Mouse (Mus musculus) ovary, adult 18-20 months (tissue): ENCODE results near the gene Fgfr2.

Source experiments
- DNase-seq: peaks from one replicate; pipeline ENCODE4 v3.0.0; 2022; ENCODE audit warnings: low spot score, mixed read lengths

The Fgfr2 gene

DNA sequence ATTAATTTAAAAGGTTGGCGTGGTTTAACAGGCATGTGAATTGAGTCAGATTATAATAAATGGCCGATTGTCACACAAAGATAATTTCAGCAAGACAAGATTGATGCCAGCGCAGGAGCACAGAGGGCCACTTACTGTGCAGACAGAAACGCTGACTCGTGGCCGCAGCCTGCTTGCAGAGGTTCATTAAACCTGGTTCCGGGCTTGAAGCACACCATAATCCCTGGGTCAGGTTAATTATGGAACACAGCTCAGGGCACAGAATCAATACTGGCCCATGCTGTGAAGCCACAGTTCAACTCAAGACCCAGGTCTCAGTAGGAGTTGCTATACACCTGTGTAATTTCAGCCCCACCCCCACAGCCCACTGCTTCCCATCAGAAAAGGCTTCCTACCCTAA, 1066.6 kb downstream of the Fgfr2 start:
- no peak for DNase-seq

DNA sequence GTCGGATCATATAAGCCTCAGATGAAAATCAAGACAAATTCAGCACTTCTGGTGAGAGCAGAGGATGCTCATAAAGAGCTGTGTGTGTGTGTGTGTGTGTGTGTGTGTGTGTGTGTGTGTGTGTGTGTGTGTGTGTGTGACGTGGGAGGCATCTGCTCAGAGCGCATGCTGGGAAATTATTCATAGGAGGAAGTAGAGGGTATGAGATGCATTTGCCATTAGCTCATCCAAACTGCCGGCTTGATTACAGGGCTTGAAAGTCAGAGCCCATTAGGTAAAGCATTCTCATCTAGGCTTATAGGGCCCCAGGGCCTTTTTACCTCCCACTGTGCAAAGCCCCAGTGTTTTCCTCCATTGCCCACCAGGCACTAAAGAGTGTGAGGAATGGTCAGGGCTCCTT, 1076.5 kb downstream of the Fgfr2 start:
- DNase-seq = no peak

DNA sequence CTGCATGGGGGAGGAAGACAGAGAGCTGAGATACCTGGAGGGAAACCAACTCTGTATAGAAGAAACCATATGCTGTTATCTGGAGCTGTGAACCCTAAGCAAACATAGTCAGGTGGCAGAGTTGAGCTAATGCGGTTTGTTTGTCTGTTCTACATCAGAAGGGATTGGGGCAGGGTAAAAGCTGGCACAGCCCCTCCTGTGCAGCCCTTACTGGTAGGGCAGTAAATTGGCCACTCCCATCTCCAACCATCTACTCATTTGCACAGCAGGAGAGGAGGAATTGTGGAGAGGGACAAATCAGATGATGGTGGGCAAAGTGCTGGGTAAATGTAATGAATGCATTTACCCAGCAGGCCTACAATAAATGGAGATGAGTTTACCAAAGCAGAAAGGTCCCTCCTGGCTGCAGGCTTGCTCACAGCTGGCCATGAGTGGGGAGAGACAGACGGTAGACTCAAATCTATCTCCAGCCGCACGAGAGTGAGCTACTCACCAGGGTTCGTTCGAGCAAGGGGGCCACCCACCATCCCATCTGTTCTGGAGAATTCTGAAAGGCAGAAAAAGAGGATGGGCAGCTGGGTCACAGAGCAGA, 1091.1 kb downstream of the Fgfr2 start:
- no peak for DNase-seq

DNA sequence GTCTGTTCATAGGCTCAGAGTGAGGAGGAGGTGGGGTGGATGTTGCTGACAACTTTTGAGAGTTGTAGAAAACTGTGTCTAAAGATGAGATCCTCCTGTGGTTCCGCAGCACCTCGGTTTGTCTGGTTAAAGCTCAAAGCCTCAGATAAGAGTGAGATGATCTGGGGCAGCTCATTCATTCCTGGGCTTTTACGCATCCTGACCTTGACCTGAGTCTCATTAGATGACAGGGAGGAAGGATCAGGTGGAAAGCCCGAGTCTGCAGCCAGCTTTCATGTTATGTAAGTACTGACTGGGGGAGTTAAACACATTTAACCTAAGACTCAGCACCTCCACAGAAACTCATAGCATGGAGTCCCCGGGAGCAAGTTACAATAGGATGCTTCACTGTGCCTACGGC, 1096.5 kb downstream of the Fgfr2 start:
- DNase-seq = no peak

DNA sequence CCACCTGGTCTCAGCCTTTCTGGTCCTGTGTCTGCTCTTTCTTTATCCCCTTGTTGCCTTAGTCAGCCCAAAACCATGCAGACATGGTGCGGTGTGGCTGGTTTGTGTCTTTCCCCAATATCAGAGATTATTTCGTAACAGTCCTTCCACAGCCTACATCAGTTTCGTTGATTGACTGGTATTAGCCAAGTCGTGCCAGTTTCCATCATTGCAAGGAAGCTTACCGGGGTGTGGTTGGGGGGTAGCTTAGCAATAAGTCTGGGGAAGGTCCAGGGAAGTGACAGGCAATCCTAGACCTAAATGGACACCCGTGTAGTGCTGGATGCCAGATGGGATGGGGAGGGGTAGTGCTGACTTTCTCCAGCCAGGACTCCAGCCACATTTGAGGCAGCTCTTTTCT, 1097.6 kb downstream of the Fgfr2 start:
- DNase-seq = no peak

DNA sequence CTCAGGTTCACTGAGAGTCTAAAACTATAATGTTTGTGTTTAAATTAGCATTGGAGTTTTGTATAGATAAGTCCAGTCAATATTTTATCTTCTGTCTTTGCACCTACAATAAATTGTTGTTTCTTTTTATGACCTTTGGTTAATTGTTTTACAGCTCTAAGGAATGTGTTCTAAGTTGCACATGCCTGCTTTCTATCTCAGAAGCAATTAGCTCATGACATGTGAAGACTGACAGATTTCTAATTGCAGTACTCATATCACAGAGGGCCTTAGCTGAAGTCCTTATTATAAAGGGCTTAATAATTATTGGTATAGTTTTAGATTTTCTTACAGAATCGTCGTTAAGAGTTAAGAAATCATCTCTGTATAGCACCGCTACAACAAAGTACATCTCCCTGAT, 1107.2 kb downstream of the Fgfr2 start:
- no peak for DNase-seq

DNA sequence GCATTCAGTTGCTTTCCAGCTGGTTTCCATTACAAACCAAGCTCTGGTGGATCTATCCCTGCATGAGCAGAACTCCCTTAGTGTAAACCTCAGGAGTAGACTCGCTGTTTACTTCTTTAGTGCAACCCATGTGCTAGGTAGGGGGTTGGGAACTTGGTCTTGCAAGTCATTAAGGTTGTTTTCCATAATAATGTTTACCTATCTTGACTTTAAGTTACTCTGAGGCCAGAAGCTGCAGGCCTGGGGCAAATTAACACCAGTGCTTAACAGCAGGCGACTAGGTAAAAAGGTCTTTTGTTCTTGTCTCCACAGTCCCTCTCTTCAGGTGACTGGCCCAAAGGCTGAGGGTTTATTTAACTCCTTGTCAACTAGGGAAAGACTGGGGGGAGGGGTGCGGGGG, 1108.0 kb downstream of the Fgfr2 start:
- DNase-seq = no peak

DNA sequence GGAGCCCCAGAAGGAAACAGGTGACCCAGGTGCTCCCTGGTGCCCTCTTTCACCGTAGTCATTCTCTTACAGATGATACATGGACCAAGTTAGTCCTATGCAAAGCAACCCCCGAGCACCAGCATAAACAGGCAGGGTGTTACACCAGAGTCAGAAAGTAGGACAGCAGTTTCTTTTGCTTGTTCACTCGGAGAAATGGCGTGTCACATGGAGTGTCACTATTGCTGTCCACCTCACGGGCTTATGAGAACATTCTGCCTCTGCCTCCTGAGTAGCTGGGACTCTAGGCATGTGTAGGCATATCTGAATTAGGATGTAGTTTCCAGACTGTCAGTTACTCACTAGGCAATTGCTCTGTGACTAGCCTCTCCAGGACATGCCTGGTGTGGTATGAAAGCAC, 1109.2 kb downstream of the Fgfr2 start:
- DNase-seq = no peak

DNA sequence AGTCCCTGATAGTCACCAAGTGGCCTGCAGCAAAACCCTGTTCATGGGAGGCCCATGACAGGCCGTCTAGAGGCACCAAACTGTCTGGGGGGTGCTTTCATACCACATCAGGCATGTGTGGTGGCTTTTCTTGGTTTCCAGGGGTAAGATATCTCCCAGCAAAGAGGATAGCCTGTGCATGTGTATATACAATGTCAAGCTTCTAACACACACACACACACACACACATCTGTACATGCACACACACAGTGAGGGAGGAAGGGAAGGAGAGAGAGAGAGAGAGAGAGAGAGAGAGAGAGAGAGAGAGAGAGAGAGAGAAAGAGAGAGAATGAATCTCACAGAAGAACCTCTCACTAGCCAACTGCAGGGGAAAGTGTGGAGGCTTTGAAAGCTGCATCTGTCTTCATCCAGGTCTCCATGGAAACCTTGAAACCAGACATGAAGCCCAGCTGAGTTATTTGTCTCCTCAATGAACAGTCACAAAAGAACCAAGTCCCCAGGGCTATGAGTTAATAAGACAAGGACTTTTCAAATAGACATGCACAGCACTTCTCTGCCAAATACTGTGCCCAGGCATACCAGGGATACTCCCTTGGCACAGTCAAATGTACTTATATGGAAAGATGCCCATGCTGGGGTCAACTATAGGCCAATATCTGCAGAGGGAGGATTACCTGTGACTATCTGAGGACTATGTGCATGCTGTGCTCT, 1110.0 kb downstream of the Fgfr2 start:
- no peak for DNase-seq

DNA sequence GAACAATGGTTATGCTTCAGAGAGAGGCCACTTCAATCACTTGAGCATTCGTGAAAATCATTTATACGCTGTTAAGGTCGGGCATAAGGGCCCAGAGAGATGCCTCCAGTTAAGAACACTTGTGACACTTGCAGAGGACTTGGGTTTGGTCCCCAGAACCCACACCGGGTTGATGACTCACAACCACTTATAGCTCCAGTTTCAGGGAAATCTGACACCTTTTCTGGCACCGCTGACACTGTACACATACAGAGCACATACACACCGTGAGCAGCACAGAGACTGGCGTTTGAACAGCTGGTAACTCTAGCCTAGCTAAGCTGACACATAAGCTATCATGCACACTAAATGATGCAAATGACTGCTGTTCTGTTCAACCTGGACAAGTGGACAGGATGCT, 1114.1 kb downstream of the Fgfr2 start:
- no peak for DNase-seq

DNA sequence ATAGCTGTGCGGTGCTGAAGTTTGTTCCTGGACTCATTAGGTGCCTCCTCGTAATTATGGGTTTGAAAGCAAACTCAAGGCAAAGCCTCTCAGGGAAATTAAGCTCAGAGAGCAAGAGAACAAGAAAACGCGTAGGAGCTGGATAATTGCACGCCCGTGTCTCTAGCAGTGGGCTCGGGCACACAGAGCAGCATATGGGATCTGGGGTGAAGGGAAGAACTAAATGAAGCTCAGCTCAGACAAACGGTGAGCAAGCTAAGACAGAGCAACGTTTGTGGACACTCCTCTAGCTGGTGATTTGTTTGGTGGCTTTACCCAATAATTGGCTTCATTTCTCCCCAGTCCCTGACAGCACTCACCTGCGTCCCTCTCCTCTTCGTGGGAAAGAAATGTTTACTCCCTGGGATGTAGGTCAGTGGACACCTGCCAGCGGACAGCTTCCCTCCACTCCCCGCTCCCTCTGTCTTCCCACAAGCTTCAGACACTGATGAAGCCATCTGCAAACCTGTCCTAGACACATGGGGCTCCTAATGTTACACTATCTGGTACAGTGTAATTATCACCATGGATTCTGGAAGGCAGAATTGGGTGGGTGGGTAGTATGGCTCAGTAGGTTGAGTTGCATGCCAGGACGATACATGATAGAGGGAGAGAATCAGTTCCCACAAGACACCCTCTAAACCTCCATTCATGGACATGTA, 1117.0 kb downstream of the Fgfr2 start:
- no peak for DNase-seq

DNA sequence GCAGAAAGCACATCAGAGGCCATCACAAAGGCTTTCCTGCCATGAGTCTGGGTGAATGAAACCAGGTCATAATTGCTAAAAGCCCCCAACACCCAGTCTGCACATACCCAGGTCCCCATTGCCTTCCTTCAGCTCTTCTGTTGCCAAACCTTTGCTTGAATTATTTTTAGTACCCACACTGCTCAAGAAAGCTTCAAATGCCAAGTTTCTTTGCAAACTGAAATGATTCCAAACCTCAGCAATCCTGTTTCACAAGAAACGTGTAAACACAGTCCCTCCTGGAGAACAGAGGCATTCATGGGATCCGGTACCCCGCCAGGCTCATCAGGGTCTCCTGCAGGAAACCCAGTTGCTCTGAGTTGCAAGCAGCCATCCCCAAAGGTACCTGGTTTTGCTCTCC, 1130.3 kb downstream of the Fgfr2 start:
- DNase-seq = no peak

DNA sequence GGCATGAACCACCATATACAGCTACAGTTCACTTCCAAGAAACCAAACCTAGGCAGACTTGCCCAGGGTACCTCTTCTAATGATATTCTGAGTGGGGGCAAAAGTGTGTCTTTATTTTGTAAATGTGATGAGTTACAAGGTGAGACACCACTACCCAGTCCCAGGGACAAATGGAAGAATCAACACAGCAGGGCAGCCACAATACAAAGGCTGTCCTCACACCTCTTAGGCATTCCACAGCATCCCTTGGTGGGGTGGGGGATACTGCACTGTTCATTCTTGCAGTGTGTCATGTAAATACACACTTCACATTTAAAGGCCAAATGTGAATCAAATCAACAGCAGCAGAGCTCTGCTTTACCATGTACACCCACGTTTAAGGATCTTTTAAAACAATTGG, 1130.9 kb downstream of the Fgfr2 start:
- no peak for DNase-seq

DNA sequence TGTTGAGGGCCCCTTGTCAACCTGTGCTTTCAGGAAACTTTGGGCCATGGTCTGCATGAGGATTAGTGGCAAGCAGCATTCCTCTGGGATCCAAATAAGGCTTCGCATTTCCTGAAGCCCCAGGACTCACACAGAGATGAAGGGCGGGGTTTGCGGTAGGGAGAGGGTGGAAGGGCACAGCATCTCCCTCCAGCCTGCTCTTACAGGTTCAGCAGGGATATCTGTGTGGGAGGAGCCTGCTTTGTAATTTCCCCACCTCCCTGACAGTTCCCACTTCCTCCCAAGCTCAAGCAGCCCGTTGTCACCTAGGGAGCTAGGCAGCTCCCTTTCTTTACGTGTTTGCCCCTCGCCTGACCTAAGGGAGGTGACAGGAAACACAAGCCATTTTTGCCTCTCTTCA, 1134.1 kb downstream of the Fgfr2 start:
- DNase-seq = no peak

DNA sequence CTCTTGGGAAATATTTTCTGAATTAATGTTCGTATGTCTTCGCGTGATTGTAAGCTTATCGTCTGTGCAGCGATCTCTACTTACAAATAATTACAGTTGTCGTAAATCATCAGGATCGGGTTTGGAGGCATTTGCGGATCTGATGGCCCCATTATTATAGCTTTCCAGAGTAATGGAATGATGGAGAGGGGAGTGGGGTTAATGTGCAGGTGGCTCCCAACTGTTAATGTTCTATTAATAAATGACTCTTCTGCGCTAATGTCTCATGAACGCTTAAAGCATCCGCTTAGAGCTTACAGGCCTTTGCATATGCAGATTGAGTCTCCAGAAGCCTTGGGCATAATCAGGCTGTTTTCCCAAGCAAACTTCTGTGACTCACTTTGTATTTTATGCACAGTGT, 1144.5 kb downstream of the Fgfr2 start:
- no peak for DNase-seq

DNA sequence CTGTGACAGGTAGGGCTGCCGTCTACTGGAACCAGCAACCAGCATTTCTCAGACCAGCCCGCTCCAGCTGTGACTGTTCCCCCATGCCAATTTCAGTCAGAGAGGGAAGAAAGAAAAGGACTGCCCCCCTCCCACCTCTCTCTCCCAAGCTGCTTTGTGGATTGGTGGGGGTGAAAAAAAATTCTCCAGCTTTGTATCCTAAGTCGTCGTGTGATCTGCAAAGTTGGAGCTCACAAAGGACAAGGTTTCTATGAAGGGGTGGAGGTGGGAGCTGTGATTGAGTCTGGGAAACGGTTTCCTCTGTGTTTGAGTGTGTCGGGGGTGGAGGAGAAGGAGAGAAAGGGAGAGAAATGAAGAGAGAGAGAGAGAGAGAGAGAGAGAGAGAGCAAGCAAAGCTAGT, 1147.3 kb downstream of the Fgfr2 start:
- no peak for DNase-seq

DNA sequence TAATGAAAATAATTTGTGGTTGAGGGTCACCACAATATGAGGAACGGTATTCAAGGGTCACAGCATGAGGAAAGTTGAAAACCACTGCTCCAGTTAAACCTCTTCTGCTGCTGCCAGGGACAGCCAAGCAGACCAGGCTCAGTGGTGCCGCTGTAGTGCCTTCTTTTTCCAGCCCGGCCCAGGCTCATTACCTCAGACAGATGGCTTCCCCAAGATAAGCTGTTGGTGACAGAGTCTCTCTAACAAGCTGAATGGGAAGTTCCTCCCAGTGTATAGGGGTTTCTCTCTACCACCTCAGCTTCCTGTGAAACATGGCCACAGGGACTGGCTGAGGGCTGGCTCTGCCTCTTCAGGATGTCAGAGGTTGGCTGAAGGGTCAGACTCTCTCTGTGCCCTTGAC, 1152.9 kb downstream of the Fgfr2 start:
- DNase-seq = no peak

DNA sequence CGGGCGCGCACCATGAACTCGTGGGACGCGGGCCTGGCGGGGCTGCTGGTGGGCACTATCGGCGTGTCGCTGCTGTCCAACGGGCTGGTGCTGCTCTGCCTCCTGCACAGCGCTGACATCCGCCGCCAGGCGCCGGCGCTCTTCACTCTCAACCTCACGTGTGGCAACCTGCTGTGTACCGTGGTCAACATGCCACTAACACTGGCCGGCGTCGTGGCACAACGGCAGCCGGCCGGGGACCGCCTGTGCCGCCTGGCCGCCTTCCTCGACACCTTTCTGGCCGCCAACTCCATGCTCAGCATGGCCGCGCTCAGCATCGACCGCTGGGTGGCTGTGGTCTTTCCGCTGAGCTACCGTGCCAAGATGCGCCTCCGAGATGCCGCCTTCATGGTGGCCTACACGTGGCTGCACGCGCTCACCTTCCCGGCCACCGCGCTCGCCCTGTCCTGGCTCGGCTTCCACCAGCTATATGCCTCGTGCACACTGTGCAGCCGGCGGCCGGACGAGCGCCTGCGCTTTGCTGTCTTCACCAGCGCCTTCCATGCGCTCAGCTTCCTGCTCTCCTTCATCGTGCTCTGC, 1156.1 kb downstream of the Fgfr2 start:
- no peak for DNase-seq

DNA sequence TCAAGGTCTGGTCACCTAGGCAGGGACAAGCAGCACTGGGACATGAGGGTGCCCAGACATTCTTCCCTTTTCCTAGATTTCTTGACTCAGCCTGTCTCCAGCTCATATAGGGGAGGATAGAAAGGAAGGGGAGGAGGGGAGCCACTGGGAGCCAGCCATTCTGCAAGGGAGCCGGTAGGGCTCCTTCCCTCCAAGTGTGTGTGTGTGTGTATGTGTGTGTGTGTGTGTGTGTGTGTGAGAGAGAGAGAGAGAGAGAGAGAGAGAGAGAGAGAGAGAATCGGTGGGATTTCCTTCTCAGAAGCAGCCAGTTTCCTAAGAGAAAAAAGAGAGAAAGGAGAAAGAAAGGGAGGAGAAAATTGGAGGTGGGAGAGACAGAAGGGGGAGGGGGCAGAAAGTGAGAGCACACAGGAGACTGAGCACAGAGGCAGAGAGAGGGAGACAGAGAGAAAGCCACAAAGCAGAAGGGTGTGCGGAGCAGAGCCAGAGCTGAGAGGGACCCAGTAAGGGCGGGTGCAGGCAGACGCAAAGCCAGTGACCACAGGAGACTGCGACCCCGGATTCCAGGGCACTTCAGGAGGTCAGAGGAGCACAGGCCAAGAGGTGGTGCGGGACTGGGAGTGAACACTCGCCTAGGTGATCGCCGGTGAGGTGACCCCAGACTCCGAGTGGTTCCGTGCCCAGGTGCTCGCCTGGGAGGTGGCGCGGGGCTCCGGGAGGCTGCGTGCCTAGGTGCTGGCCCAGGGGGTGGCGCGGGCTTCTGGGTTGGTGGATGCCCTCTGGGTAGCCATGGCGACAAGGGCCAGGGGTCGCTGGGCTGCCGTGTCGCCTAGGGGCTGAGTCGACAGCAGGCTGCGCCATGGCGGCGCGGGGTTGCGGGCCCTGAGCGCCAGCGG, 1156.9 kb downstream of the Fgfr2 start, which contains the start of gene Gpr26:
Gene Gpr26 (plus strand): TSS at position 438 of the 893 bp plus-strand sequence.
- no peak for DNase-seq

DNA sequence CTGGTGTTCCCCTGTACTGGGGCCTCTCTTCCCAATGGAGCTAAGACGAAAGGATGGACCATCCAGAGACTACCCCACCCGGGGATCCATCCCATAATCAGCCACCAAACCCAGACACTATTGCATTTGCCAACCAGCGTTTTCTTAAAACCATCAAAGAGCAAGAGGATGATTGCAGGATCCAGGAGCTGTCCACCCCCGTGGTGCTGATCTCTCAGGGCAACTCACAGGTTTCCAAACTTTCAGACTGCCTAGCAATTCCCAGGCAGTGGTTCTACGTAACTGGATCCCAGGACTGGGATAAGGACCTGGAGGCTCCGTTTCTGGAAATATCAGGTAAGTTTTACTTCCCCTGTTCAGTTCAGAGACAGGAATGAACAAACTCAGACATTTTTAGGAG, 1162.6 kb downstream of the Fgfr2 start:
- no peak for DNase-seq

DNA sequence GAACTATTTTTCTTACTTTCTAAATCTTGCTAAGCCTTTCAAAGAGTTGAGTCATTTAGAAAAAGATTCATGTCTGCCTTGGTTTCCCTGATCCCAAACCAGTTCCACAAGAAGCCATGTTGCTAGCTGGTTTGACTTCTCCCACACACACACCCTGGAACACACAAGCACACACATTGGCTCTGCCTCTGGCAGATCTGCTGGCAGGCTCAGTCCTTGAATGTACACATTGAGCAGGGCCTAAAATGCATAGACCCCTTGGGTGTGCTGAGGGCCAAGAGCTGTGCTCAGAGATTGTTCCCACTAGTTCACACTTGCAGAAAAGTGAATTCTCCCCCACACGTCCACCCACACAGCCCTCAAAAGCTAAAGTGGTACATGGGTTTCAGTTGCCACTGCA, 1164.4 kb downstream of the Fgfr2 start:
- no peak for DNase-seq

DNA sequence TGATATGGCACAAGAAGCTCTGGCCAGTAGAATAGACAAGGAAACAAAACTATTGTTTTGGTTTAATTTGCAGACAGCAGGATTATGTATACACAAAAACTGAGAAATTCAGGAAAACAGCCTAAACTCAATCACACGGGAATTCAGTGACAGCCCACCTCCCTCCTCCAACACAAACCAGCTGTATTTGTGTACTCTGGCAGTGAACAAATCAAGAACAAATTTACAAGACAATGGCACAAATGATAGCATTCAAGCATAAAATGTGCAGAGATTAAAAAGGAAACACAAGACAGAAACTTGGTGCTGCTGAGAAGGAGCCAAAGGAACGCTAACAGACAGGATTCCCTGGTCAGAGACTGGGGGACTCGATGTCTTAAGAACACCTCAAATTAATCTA, 1169.7 kb downstream of the Fgfr2 start:
- no peak for DNase-seq
